Mouse (Mus musculus): Measurements from ENCODE around the gene Eva1c. TPM values are rescaled to one million over a fixed set of nuclear protein-coding genes. Genes with fewer than 3 reads are reported as not detected.

Eva1c gene
- polyA plus RNA-seq, 1 experiment from 2014 or later: 1.0 TPM

DNA sequence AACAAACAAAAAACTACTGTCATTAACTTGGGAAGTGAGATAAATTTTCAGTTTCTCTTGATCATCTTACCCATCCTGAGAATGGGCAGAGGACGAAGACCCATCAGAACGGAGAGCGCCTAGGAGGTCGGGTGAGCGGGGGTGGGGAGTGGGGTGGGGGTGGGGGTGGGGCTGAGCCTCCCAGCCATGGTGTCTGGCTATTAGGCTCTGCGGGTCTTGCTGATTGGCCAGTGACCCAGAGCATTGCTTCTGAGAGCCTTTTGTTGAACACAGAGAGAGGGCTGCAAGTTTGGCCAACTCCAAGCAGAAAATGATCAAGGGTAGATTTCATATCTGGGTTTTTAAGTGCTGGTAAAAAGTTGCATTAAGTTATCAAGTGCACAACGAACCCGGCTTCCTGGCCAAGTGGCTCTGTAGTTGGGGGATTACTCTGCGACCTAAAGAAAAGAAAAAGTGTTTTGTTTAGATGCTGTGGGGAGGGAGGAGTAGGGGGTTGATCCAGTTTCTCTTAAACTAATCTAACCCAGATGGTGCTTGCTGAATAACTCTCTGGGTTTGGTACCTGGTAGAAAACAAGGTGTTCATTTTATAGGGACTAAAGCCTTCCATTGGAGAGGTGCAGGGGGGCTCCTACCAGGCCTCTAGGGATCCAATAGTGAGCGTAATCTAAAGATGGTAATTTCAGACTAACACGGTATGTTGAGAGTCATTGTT is 25.3 kb downstream of the Eva1c start:
- H3K4me3 ChIP-seq: no peak overlapping the region
- peaks cover 25% of the 10 kb centered on the region; the same call in 1 of the 2 replicates for H3K27me3 ChIP-seq (ENCODE audit: insufficient read depth, poor library complexity, severe bottlenecking)
- WGBS: 60% methylated on average over 11 of the region's 11 CpGs
- peaks cover 50% of the 10 kb centered on the region for H3K4me1 ChIP-seq (replicated peaks)
- no peaks in the 10 kb centered on the region for H3K36me3 ChIP-seq
- H3K9me3 ChIP-seq: no peaks in the 10 kb centered on the region
- no peak overlapping the region for H3K27ac ChIP-seq
- DNase-seq (ENCODE audit: low spot score): no peak

DNA sequence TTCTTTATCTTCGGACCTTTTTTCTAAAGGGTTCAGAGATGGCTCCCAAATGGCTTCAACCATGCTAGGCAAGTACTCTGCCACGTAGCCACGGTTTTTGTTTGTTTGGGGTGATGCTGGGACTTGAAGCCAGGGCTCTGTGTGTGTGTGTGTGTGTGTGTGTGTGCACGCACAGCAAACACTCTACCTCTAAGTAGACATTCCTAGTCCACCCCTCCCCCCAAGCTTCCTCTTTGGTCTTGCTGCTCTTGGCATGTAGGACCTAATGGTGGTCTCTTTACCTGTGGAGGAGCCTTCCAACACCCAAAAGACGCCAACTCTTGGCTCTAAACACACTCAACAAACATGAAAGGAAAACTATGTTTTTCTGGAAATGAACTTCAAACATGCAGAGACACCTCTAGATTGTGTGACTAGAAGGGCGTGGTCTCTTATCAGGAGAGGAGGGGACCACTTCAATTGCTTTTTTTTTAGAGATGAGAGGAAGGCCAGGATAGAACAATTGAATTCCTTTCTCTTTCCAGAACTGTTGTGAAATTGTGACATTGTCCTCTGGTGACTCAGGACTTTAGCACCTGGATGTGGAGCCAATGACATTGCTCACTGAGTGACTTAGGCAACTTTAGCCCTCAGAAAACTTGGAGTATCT is 30.2 kb downstream of the Eva1c start:
- H3K27me3 ChIP-seq (ENCODE audit: insufficient read depth, poor library complexity, severe bottlenecking): 0 out of 2 replicates have a peak, but pooled peaks cover 3% of the 10 kb centered on the region
- no peaks in the 10 kb centered on the region for H3K9me3 ChIP-seq
- H3K36me3 ChIP-seq: no peaks in the 10 kb centered on the region
- H3K4me3 ChIP-seq: no peak overlapping the region
- 83% methylated on average over 6 of the region's 6 CpGs for WGBS
- DNase-seq (ENCODE audit: low spot score): no peak
- peaks cover 16% of the 10 kb centered on the region for H3K4me1 ChIP-seq (replicated peaks)
- H3K27ac ChIP-seq: no peak overlapping the region

DNA sequence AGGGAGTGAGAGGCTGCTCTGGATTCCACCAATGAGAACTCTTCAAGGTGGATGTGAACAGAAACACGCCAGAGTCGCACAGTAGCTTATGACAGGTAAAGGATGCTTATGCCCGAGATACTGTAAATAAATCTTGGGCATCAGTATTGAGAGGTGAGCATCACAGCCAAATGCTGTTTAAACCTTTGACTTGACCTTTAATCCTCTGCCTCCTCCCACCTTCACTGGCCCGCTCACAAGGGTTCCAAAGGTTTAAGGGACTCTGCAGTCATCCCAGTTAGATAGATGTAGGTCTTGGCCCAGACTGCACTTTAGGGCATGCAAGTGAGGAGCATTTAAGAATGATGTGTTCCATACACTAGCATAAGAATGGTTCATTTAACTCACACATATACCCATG is 31.7 kb downstream of the Eva1c start:
- Histone ChIP-seq H3K4me3 (no peak overlapping the region), H3K27ac (no peak overlapping the region), H3K9me3 (no peaks in the 10 kb centered on the region), H3K27me3 (ENCODE audit: insufficient read depth, poor library complexity, severe bottlenecking) (0 out of 2 replicates have a peak, but pooled peaks cover 3% of the 10 kb centered on the region), H3K4me1 (replicated peaks) (peaks cover 12% of the 10 kb centered on the region), H3K36me3 (no peaks in the 10 kb centered on the region)
- no peak for DNase-seq (ENCODE audit: low spot score)
- WGBS: 87% methylated on average over 4 of the region's 4 CpGs

DNA sequence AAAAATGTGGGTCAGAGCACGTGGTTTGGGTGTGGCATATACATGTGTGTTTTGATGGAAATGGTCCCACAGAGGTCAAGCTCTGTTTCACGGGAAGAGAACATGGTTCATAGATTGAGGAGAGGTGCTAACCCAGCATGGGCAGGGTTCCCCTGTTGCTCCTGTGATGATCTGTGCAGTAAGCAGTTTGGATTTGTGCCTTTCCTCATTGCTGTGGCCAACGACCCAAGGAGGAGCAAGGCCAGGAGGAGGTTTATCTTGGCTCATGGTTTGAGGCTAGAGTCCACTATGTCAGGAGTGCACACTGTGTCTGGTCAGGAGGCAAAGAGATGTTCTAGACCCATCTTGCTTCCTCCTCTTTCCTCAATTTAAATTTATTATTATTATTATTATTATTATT is 36.5 kb downstream of the Eva1c start:
- 0 out of 2 replicates have a peak, but pooled peaks cover 3% of the 10 kb centered on the region for H3K27me3 ChIP-seq (ENCODE audit: insufficient read depth, poor library complexity, severe bottlenecking)
- peaks cover 20% of the 10 kb centered on the region for H3K4me1 ChIP-seq (replicated peaks)
- H3K36me3 ChIP-seq: no peaks in the 10 kb centered on the region
- H3K9me3 ChIP-seq: no peaks in the 10 kb centered on the region
- 88% methylated on average over 3 of the region's 3 CpGs for WGBS
- no peak overlapping the region for H3K4me3 ChIP-seq
- no peak overlapping the region for H3K27ac ChIP-seq
- DNase-seq (ENCODE audit: low spot score): no peak

DNA sequence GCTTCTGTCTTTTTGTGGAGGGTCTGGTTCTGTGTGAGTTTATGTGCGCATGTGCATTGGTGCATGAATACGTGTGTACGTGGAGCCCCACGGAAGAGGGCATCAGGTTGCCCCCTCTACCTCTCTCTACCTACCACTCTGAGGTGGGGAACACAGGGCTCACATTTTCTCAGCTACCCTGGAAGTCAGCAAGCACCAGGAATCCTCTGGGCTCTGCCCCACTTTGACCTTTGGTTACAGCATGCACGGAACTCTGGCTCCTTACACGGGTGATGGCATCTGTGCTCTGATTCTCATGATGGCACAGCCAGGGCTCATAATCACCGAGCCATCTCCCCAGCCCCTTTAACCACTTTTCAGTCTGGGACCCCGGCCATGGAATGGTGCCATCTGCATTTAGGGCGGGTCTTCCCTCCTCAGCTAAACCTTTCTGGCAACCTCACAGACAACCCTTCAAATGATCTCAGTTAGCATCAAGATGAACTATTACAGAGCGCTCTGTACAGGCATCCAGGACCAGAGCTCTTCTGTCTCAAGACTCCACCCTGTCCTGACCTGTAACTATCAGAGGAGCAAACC is 37.0 kb downstream of the Eva1c start:
- Histone ChIP-seq H3K4me1 (replicated peaks) (peaks cover 24% of the 10 kb centered on the region), H3K9me3 (no peaks in the 10 kb centered on the region), H3K36me3 (no peaks in the 10 kb centered on the region), H3K4me3 (no peak overlapping the region), H3K27me3 (ENCODE audit: insufficient read depth, poor library complexity, severe bottlenecking) (0 out of 2 replicates have a peak, but pooled peaks cover 3% of the 10 kb centered on the region), H3K27ac (no peak overlapping the region)
- DNase-seq (ENCODE audit: low spot score): no peak
- 86% methylated on average over 10 of the region's 10 CpGs for WGBS

DNA sequence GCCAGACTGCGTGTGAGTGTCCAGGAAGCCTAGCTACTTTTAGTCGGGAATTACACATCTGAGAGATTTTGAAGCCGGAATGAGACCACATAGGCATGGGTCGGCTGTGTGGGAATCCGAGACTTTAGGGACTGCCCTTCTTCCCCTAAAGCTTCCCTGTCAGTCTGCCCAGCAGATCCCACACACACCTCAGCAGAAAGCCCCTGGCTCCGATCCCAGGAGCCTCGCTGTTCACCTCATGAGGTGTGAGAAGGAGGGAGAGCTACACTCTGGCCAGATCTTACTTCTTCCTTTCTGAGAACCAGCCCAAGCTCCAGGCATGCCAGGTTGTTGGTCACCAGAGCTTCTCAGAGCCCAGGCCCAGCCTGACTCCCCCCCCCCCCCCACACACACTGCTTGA is 38.2 kb downstream of the Eva1c start:
- Histone ChIP-seq H3K36me3 (no peaks in the 10 kb centered on the region), H3K4me3 (no peak overlapping the region), H3K27me3 (ENCODE audit: insufficient read depth, poor library complexity, severe bottlenecking) (0 out of 2 replicates have a peak, but pooled peaks cover 3% of the 10 kb centered on the region), H3K4me1 (replicated peaks) (peaks cover 24% of the 10 kb centered on the region), H3K9me3 (no peaks in the 10 kb centered on the region), H3K27ac (no peak overlapping the region)
- WGBS: 74% methylated on average over 7 of the region's 7 CpGs
- no peak for DNase-seq (ENCODE audit: low spot score)

DNA sequence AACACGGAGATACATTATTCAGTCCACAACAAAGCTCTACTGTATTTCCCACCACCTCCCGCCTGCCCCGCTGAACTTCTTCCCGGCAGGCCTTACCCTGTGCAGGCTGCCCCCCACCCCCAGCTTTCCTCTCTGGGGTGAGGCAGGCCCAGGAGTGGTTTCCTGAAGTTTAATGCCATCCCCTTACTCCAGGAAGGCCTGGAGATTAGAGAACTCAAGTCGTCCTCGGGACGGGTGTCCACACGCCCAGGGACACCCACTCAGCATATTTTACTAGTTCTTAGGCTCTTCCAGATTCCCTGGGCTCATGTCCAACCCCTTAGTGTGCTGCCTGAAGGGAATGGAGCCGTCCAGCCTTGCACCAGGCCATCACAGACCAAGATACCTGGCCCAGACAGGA is 39.1 kb downstream of the Eva1c start:
- Histone ChIP-seq H3K4me3 (no peak overlapping the region), H3K4me1 (replicated peaks) (peaks cover 24% of the 10 kb centered on the region), H3K27me3 (ENCODE audit: insufficient read depth, poor library complexity, severe bottlenecking) (0 out of 2 replicates have a peak, but pooled peaks cover 3% of the 10 kb centered on the region), H3K27ac (no peak overlapping the region; the same call in 1 of the 2 replicates), H3K9me3 (no peaks in the 10 kb centered on the region), H3K36me3 (no peaks in the 10 kb centered on the region)
- DNase-seq (ENCODE audit: low spot score): no peak
- 70% methylated on average over 9 of the region's 9 CpGs for WGBS

DNA sequence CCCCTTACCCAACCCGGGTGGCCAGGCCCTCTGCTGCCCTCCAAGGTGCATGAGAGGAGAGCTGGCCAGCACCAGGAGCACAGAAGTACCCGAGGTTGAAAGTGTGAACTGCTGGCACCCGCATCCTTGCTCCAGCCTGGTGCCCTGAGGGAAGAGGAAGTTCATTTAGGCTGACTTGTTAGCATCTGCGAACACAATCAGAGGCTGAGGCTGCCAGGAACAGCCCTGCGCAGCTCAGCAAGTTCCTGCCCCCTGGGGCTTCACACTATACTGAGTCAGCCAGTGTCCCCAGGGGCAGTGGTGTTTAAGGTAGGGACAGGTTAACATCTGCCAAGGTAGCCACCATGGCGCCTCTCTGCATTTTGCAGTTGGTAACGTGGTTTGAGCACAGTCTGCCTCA is 41.6 kb downstream of the Eva1c start:
- Histone ChIP-seq H3K4me1 (replicated peaks) (peaks cover 34% of the 10 kb centered on the region), H3K9me3 (no peaks in the 10 kb centered on the region), H3K27ac (no peak overlapping the region), H3K27me3 (ENCODE audit: insufficient read depth, poor library complexity, severe bottlenecking) (0 out of 2 replicates have a peak, but pooled peaks cover 3% of the 10 kb centered on the region), H3K4me3 (no peak overlapping the region), H3K36me3 (no peaks in the 10 kb centered on the region)
- DNase-seq (ENCODE audit: low spot score): no peak
- 21% methylated on average over 7 of the region's 7 CpGs for WGBS

DNA sequence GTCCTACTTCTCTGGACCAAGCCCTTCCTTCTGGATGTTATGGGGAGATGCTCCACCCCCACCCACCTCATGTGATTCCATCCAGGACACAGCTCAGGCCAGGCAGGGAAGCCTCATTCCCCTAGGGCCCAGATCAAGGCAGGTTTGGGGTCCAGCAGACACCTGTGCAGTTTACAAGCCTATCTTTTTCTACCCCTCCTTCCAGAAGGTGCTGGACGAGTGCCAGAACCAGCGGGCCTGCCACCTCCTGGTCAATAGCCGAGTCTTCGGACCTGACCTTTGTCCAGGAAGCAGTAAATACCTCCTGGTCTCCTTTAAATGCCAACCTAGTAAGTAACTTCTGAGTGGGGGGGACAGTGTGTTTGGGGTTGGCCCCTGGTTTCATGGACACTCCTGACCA is 42.8 kb downstream of the Eva1c start:
- no peak for DNase-seq (ENCODE audit: low spot score)
- no peak overlapping the region for H3K27ac ChIP-seq
- no peak overlapping the region for H3K4me3 ChIP-seq
- H3K36me3 ChIP-seq: no peaks in the 10 kb centered on the region
- H3K4me1 ChIP-seq (replicated peaks): peaks cover 31% of the 10 kb centered on the region
- WGBS: 84% methylated on average over 4 of the region's 4 CpGs
- no peaks in the 10 kb centered on the region for H3K9me3 ChIP-seq
- H3K27me3 ChIP-seq (ENCODE audit: insufficient read depth, poor library complexity, severe bottlenecking): 0 out of 2 replicates have a peak, but pooled peaks cover 3% of the 10 kb centered on the region

DNA sequence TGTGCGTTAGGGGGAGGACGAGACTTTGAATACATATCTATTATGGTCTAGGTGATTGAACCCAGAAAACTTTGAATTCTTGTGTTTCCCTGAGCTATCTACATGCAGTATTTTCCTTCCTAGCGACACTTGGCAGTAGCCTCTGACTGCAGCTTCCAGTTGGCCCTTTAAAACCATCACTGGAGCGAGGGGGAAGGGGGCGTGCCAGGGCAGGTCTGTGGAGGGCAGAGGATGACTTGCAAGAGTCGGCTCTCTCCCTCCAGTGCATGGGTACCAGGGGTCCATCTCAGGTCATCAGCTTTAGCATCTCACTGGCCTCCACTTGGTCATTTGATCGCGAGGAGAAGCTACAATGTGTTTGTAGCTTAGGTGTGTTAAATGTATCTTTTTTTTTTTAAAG is 46.4 kb downstream of the Eva1c start:
- peaks cover 15% of the 10 kb centered on the region for H3K4me1 ChIP-seq (replicated peaks)
- WGBS: 70% methylated on average over 8 of the region's 8 CpGs
- DNase-seq (ENCODE audit: low spot score): no peak
- no peak overlapping the region for H3K4me3 ChIP-seq
- no peaks in the 10 kb centered on the region; the same call in 1 of the 2 replicates for H3K27me3 ChIP-seq (ENCODE audit: insufficient read depth, poor library complexity, severe bottlenecking)
- no peaks in the 10 kb centered on the region for H3K36me3 ChIP-seq
- no peak overlapping the region for H3K27ac ChIP-seq
- no peaks in the 10 kb centered on the region for H3K9me3 ChIP-seq

DNA sequence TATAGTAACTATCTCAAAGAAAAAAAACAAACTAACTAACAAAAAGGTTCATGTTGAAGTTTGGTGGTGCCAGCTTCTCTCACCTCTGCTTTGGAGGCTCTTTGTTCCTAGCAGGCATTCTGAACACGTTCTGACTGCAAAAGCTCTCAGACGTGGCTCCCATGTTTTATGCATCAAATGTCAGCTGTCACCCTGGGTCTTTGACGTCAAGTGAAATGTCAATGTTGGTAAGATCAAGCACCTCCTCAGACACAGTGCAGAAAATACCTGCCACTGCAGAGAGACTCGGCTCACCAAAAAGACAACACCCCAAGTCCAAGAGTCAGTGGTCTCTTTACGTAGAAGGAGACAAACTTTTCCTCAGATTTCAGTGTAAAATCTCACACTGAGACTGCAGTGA is 48.0 kb downstream of the Eva1c start:
- DNase-seq (ENCODE audit: low spot score): no peak
- Histone ChIP-seq H3K27me3 (ENCODE audit: insufficient read depth, poor library complexity, severe bottlenecking) (no peaks in the 10 kb centered on the region; the same call in 1 of the 2 replicates), H3K27ac (no peak overlapping the region), H3K4me3 (no peak overlapping the region), H3K36me3 (no peaks in the 10 kb centered on the region), H3K9me3 (no peaks in the 10 kb centered on the region), H3K4me1 (replicated peaks) (peaks cover 10% of the 10 kb centered on the region)
- 56% methylated on average over 5 of the region's 5 CpGs for whole genome bisulfite sequencing

DNA sequence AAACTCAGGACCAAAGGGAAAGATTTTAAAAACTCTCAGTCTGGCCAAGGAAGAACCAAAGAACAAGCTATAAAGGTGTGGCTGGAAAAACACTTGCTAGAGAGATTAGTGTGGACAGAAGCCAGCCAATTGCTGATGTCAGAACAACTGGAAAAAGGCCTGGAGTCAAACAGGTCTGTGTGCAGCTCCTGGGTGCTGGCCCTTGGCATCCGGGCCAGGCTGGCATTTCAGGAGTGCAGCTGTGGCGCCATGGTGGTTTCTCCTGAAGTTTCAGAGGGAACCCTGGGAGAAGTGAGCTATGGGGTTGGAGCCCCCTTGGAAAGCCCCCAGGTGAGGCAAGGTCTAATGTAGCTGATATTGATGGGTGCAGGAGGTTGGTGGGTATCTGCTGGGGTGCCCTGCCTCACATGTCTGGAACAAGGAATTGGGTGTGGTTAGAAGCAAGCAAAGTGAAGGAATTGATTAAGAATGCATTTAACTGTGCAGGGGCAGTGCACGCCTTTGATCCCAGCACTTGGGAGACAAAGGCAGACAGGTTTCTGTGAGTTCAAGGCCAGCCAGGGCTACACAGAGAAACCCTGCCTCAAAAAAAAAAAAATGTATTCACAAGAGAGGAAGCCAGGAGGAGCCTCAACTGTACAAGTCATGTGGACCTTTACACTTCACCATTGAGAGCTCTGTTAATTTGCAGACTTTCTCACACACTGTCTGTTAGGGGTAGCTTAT is 51.8 kb downstream of the Eva1c start:
- no peak for DNase-seq (ENCODE audit: low spot score)
- H3K27ac ChIP-seq: no peak overlapping the region
- H3K36me3 ChIP-seq: no peaks in the 10 kb centered on the region
- H3K9me3 ChIP-seq: no peaks in the 10 kb centered on the region
- no peaks in the 10 kb centered on the region for H3K4me1 ChIP-seq (replicated peaks)
- WGBS: 88% methylated on average over 3 of the region's 3 CpGs
- no peak overlapping the region for H3K4me3 ChIP-seq
- H3K27me3 ChIP-seq (ENCODE audit: insufficient read depth, poor library complexity, severe bottlenecking): no peaks in the 10 kb centered on the region; the same call in 1 of the 2 replicates
